Mouse (Mus musculus): ENCODE data around the gene Gm49373.
"Not testable (repeated sequence)": the region's sequence is repeated elsewhere in the genome, so short reads cannot be mapped to it uniquely, and the experiment has no call there.

Gene Gm49373

GRCm38 (mm10) chr9:21072641-21073040 lies 255 bp downstream of the Gm49373 start:
- no peak for DNase-seq (ENCODE audit: low spot score)

- DNase-seq (ENCODE audit: low spot score) = no peak
Measured at GRCm38 (mm10) chr9:21067006-21067684, 5.8 kb downstream of the Gm49373 start, which contains the start of gene Zglp1. Gene Zglp1, minus strand, starts transcription at chr9:21067093.

- no peak for DNase-seq (ENCODE audit: low spot score)
Measured at GRCm38 (mm10) chr9:21062928-21063327, 10.0 kb downstream of the Gm49373 start.

- no peak for DNase-seq (ENCODE audit: low spot score)
Measured at GRCm38 (mm10) chr9:21051578-21051977, 21.3 kb downstream of the Gm49373 start.

- no peak for DNase-seq (ENCODE audit: low spot score)
Measured at GRCm38 (mm10) chr9:21045235-21045634, 27.7 kb downstream of the Gm49373 start.

- DNase-seq (ENCODE audit: low spot score) = not testable (repeated sequence)
Measured at GRCm38 (mm10) chr9:21044785-21045184, 28.1 kb downstream of the Gm49373 start.

- DNase-seq (ENCODE audit: low spot score) = no peak
Measured at GRCm38 (mm10) chr9:21043563-21043962, 29.3 kb downstream of the Gm49373 start.

GRCm38 (mm10) chr9:21041308-21041707 lies 31.6 kb downstream of the Gm49373 start:
- no peak for DNase-seq (ENCODE audit: low spot score)

- DNase-seq (ENCODE audit: low spot score) = no peak
Measured at GRCm38 (mm10) chr9:21039779-21040178, 33.1 kb downstream of the Gm49373 start.

GRCm38 (mm10) chr9:21037481-21037891 lies 35.4 kb downstream of the Gm49373 start:
- no peak for DNase-seq (ENCODE audit: low spot score)

GRCm38 (mm10) chr9:21036666-21037065 lies 36.2 kb downstream of the Gm49373 start:
- no peak for DNase-seq (ENCODE audit: low spot score)

GRCm38 (mm10) chr9:21036161-21036560 lies 36.7 kb downstream of the Gm49373 start:
- no peak for DNase-seq (ENCODE audit: low spot score)

- DNase-seq (ENCODE audit: low spot score) = no peak
Measured at GRCm38 (mm10) chr9:21035586-21035985, 37.3 kb downstream of the Gm49373 start.

GRCm38 (mm10) chr9:21034481-21035085 lies 38.3 kb downstream of the Gm49373 start:
- DNase-seq (ENCODE audit: low spot score) = no peak

GRCm38 (mm10) chr9:21033136-21033535 lies 39.8 kb downstream of the Gm49373 start:
- DNase-seq (ENCODE audit: low spot score) = peak; percentile 78

GRCm38 (mm10) chr9:21032491-21032890 lies 40.4 kb downstream of the Gm49373 start:
- DNase-seq (ENCODE audit: low spot score) = no peak

GRCm38 (mm10) chr9:21031896-21032351 lies 41.0 kb downstream of the Gm49373 start, which contains the start of gene Icam5:
Gene Icam5, plus strand, starts transcription at chr9:21032073.
- DNase-seq (ENCODE audit: low spot score) = peak; percentile 41

GRCm38 (mm10) chr9:21031251-21031895 lies 41.5 kb downstream of the Gm49373 start:
- peak; percentile 72 for DNase-seq (ENCODE audit: low spot score)

- peak; percentile 91 for DNase-seq (ENCODE audit: low spot score)
Measured at GRCm38 (mm10) chr9:21030781-21031250, 42.1 kb downstream of the Gm49373 start.

GRCm38 (mm10) chr9:21030055-21030600 lies 42.8 kb downstream of the Gm49373 start:
- DNase-seq (ENCODE audit: low spot score) = peak; percentile 15

GRCm38 (mm10) chr9:21029291-21030054 lies 43.4 kb downstream of the Gm49373 start, which contains the start of gene Icam4:
Gene Icam4, plus strand, starts transcription at chr9:21029373.
- peak; percentile 70 for DNase-seq (ENCODE audit: low spot score)
